Mouse (Mus musculus) C2C12 (cell line): ENCODE results near the gene Tiparp. TPM values are rescaled to one million over a fixed set of nuclear protein-coding genes. Genes with fewer than 3 reads are reported as not detected.

ENCODE experiments used
- H3K27me3 ChIP-seq: one replicate; pipeline ENCODE4 v1.6.1; 2011; ENCODE audit not compliant: control insufficient read depth, insufficient read depth, insufficient read length
- H3K36me3 ChIP-seq: one replicate; pipeline ENCODE4 v1.6.1; 2011; ENCODE audit not compliant: control insufficient read depth, insufficient read depth
- H3K4me3 ChIP-seq: one replicate; pipeline ENCODE4 v1.5.1; 2011; ENCODE audit warnings: mild to moderate bottlenecking, control low read depth; ENCODE audit not compliant: poor library complexity, insufficient read depth, severe bottlenecking
- H3K79me2 ChIP-seq: one replicate; pipeline ENCODE4 v1.6.1; 2011; ENCODE audit not compliant: control insufficient read depth, insufficient read depth
- H3K79me3 ChIP-seq: one replicate; pipeline ENCODE4 v1.6.1; 2011; ENCODE audit warnings: low read depth, control low read depth
- H3ac ChIP-seq: one replicate; pipeline ENCODE3; 2011; ENCODE audit warnings: low read depth; ENCODE audit not compliant: control insufficient read depth, insufficient read length
- CEBPB ChIP-seq: IDR thresholded peaks from one replicate; pipeline ENCODE4 v1.6.1; 2011; ENCODE audit warnings: low read depth, mild to moderate bottlenecking, control low read depth, moderate library complexity
- CTCF ChIP-seq: IDR thresholded peaks from one replicate; pipeline ENCODE4 v1.5.1; 2011; ENCODE audit not compliant: control insufficient read depth, insufficient read depth, insufficient read length
- FOSL1 ChIP-seq: IDR thresholded peaks from one replicate; pipeline ENCODE4 v1.8.0; 2011; ENCODE audit warnings: mild to moderate bottlenecking, low read length; ENCODE audit not compliant: poor library complexity, insufficient read depth, severe bottlenecking
- MAX ChIP-seq: IDR thresholded peaks from one replicate; pipeline ENCODE4 v1.6.1; 2011; ENCODE audit warnings: mild to moderate bottlenecking, control low read depth
- MYOD1 ChIP-seq: IDR thresholded peaks from one replicate; pipeline ENCODE4 v1.6.1; 2011; ENCODE audit warnings: low read depth; ENCODE audit not compliant: control insufficient read depth, insufficient read length
- MYOG ChIP-seq: IDR thresholded peaks from one replicate; pipeline ENCODE4 v1.6.1; 2011; ENCODE audit not compliant: control insufficient read depth, insufficient read length; ENCODE audit errors: extremely low read depth
- USF1 ChIP-seq: IDR thresholded peaks from one replicate; pipeline ENCODE4 v1.6.1; 2011; ENCODE audit warnings: low read depth, mild to moderate bottlenecking, control low read depth, moderate library complexity
- polyA plus RNA-seq: library from polyadenylated mRNA; unstranded; fragments of >200 nt; fragmentation: generic; extraction: Trizol; gene quantifications from one replicate; pipeline ENCODE4 v1.2.1, GENCODE M21; 2012; ENCODE audit warnings: missing spikeins

Gene Tiparp
- polyA plus RNA-seq, 1 experiment: 2.9 TPM

- Histone ChIP-seq H3K79me3 (peaks cover 84% of the 10 kb centered on the region), H3K27me3 (no peaks in the 10 kb centered on the region), H3ac (no peak overlapping the region), H3K36me3 (peaks cover 30% of the 10 kb centered on the region), H3K4me3 (no peak overlapping the region), H3K79me2 (peaks cover 100% of the 10 kb centered on the region)
- TF ChIP-seq FOSL1 (no peak), MYOG (no peak), CEBPB (no peak), CTCF (no peak), MYOD1 (no peak)
Observed at GRCm38 (mm10) chr3:65533598-65533997, 5.4 kb downstream of the Tiparp start.

- H3K79me3 ChIP-seq: peaks cover 90% of the 10 kb centered on the region
- TF ChIP-seq FOSL1: no peak
- no peak for TF ChIP-seq MYOG
- no peak for TF ChIP-seq MYOD1
- TF ChIP-seq CEBPB: no peak
- no peak for TF ChIP-seq USF1
- TF ChIP-seq MAX: no peak
- no peak for TF ChIP-seq CTCF
- no peak overlapping the region for H3ac ChIP-seq
- no peak overlapping the region for H3K4me3 ChIP-seq
- H3K27me3 ChIP-seq: no peaks in the 10 kb centered on the region
- peaks cover 100% of the 10 kb centered on the region for H3K79me2 ChIP-seq
- H3K36me3 ChIP-seq: peaks cover 30% of the 10 kb centered on the region
Observed at GRCm38 (mm10) chr3:65534488-65534887, 6.3 kb downstream of the Tiparp start.

GRCm38 (mm10) chr3:65535087-65535761 is 7.0 kb downstream of the Tiparp start:
- H3ac ChIP-seq: no peak overlapping the region
- no peak overlapping the region for H3K4me3 ChIP-seq
- H3K79me3 ChIP-seq: peaks cover 92% of the 10 kb centered on the region
- no peak for TF ChIP-seq MYOG
- no peak for TF ChIP-seq MYOD1
- peaks cover 100% of the 10 kb centered on the region for H3K79me2 ChIP-seq
- H3K36me3 ChIP-seq: peaks cover 30% of the 10 kb centered on the region
- no peaks in the 10 kb centered on the region for H3K27me3 ChIP-seq

- peaks cover 100% of the 10 kb centered on the region for H3K79me2 ChIP-seq
- no peak overlapping the region for H3ac ChIP-seq
- H3K4me3 ChIP-seq: no peak overlapping the region
- peaks cover 17% of the 10 kb centered on the region for H3K36me3 ChIP-seq
- TF ChIP-seq MYOD1 (no peak), USF1 (no peak), CTCF (no peak), MYOG (no peak), MAX (no peak), CEBPB (no peak), FOSL1 (no peak)
- H3K27me3 ChIP-seq: no peaks in the 10 kb centered on the region
- peaks cover 91% of the 10 kb centered on the region for H3K79me3 ChIP-seq
Observed at GRCm38 (mm10) chr3:65537288-65537687, 9.1 kb downstream of the Tiparp start.

- Histone ChIP-seq H3K27me3 (no peaks in the 10 kb centered on the region), H3K79me2 (peaks cover 100% of the 10 kb centered on the region), H3ac (no peak overlapping the region), H3K36me3 (no peaks in the 10 kb centered on the region), H3K79me3 (peaks cover 83% of the 10 kb centered on the region), H3K4me3 (no peak overlapping the region)
- TF ChIP-seq MAX (no peak), CTCF (no peak), FOSL1 (no peak)
Observed at GRCm38 (mm10) chr3:65540906-65541551, 12.8 kb downstream of the Tiparp start.

GRCm38 (mm10) chr3:65541552-65541935 is 13.3 kb downstream of the Tiparp start:
- H3K79me3 ChIP-seq: peaks cover 84% of the 10 kb centered on the region
- no peaks in the 10 kb centered on the region for H3K27me3 ChIP-seq
- TF ChIP-seq FOSL1 (no peak), MYOD1 (no peak), USF1 (no peak), MYOG (no peak), CTCF (no peak), CEBPB (no peak), MAX (no peak)
- no peaks in the 10 kb centered on the region for H3K36me3 ChIP-seq
- H3K79me2 ChIP-seq: peaks cover 100% of the 10 kb centered on the region
- no peak overlapping the region for H3ac ChIP-seq
- H3K4me3 ChIP-seq: no peak overlapping the region
